Mouse (Mus musculus) E14TG2a.4 (cell line): Measurements from ENCODE around the gene Ppara.

Experiments
- CTCF ChIP-seq: conservative IDR thresholded peaks from 2 replicates; pipeline ENCODE4 v1.5.1; 2014; ENCODE audit warnings: low read length
- NANOG ChIP-seq: IDR thresholded peaks from 2 replicates; pipeline ENCODE4 v1.6.1; 2014; ENCODE audit warnings: borderline replicate concordance, low read length, mixed read lengths

DNA sequence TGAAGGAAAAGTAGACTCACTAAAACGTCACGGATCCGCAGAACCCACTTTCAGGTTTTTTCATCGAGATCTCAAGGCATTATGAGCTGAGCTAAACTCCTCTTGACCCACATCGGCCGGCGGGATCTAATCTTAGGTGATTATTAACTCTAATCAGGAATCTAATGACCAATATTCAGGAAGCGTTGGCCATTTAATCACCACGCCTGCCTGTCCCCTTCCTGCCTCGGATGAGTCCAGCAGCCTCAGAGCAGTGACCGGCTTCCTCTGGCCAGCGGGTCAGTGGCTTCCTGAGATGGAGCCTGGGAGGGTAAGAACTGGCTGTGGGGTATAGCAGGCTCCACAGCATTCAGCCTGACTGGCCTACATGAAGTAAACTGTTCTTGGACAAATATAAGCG lies 11.9 kb downstream of the Ppara start:
- TF ChIP-seq CTCF (no peak), NANOG (no peak)
